Mouse (Mus musculus) CH12.LX (cell line): Measurements from ENCODE around the gene Cbl. TPM values are rescaled to one million over a fixed set of nuclear protein-coding genes. Genes with fewer than 3 reads are reported as not detected.

Source experiments
- DNase-seq: peaks from one replicate; pipeline ENCODE4 v3.0.0-alpha.2; 2013; ENCODE audit errors: extremely low read depth
- H3K27ac ChIP-seq: 2 replicates; pipeline ENCODE4 v1.5.1; 2012; ENCODE audit warnings: low read depth, mild to moderate bottlenecking, control low read depth, moderate library complexity; ENCODE audit not compliant: insufficient read depth
- H3K27me3 ChIP-seq: replicated peaks from 2 replicates; pipeline ENCODE3; 2012; ENCODE audit warnings: inconsistent platforms
- H3K36me3 ChIP-seq, 2 experiments: replicated peaks in 1 of 2; 2 replicates each; pipeline versions ENCODE3 to v1.6.1; 2012; ENCODE audit warnings: inconsistent platforms in 1 of 2, low read length in 1 of 2, mild to moderate bottlenecking in 1 of 2, mixed read lengths in 1 of 2, moderate library complexity in 1 of 2; ENCODE audit not compliant: control insufficient read depth in 1 of 2, insufficient read depth in 1 of 2
- H3K4me1 ChIP-seq, 2 experiments: 2 replicates each; pipeline ENCODE4 v1.6.1; 2012; ENCODE audit warnings: inconsistent platforms in 1 of 2, moderate library complexity in 1 of 2; ENCODE audit not compliant: insufficient read depth in 2 of 2, control insufficient read depth in 1 of 2
- H3K4me2 ChIP-seq: 2 replicates; pipeline ENCODE4 v1.6.1; 2012; ENCODE audit warnings: low read depth, mild to moderate bottlenecking, control low read depth; ENCODE audit not compliant: poor library complexity, insufficient read depth, severe bottlenecking
- H3K4me3 ChIP-seq, 3 experiments: fragments of 150-350 bp in 1 of 3; sonication (generic) in 1 of 3; replicated peaks in 1 of 3; 2 replicates each; pipeline versions ENCODE3 to v1.5.1; 2011 to 2012; ENCODE audit warnings: low read depth in 2 of 3, low read length in 2 of 3, mild to moderate bottlenecking in 2 of 3, moderate library complexity in 2 of 3, control low read depth in 1 of 3, improper control_type of control experiment in 1 of 3, inconsistent platforms in 1 of 3, mixed read lengths in 1 of 3; ENCODE audit not compliant: poor library complexity in 1 of 3
- H3K79me2 ChIP-seq: replicated peaks from 2 replicates; pipeline ENCODE4 v1.6.1; 2012; ENCODE audit warnings: mild to moderate bottlenecking, moderate library complexity; ENCODE audit not compliant: control insufficient read depth, poor library complexity, insufficient read depth, severe bottlenecking; ENCODE audit errors: extremely low read depth
- H3K9ac ChIP-seq: 2 replicates; pipeline ENCODE4 v1.6.1; 2012; ENCODE audit warnings: low read depth, mild to moderate bottlenecking, control low read depth, moderate library complexity; ENCODE audit not compliant: insufficient read depth
- H3K9me3 ChIP-seq: replicated peaks from 2 replicates; pipeline ENCODE3; 2012; ENCODE audit warnings: low read length, inconsistent platforms, mixed read lengths
- BHLHE40 ChIP-seq: IDR thresholded peaks from 2 replicates; pipeline ENCODE4 v1.6.1; 2011; ENCODE audit warnings: mild to moderate bottlenecking, low read depth, low read length, improper control_type of control experiment
- CHD1 ChIP-seq: IDR thresholded peaks from 2 replicates; pipeline ENCODE4 v1.6.1; 2012; ENCODE audit warnings: low read depth, low read length, improper control_type of control experiment, inconsistent platforms
- EP300 ChIP-seq: IDR thresholded peaks from 2 replicates; pipeline ENCODE4 v1.6.1; 2011; ENCODE audit warnings: low read length, improper control_type of control experiment
- ETS1 ChIP-seq: conservative IDR thresholded peaks from 2 replicates; pipeline ENCODE4 v1.6.1; 2012; ENCODE audit warnings: low read depth, mild to moderate bottlenecking, inconsistent platforms, low read length, improper control_type of control experiment, moderate library complexity
- IRF4 ChIP-seq: IDR thresholded peaks from 2 replicates; pipeline ENCODE4 v1.6.1; 2014; ENCODE audit warnings: low read depth, mild to moderate bottlenecking, inconsistent platforms, low read length, improper control_type of control experiment
- JUN ChIP-seq: IDR thresholded peaks from 2 replicates; pipeline ENCODE4 v1.6.1; 2011; ENCODE audit warnings: low read depth, mild to moderate bottlenecking, low read length, improper control_type of control experiment, moderate library complexity; ENCODE audit not compliant: insufficient read depth
- KAT2A ChIP-seq: IDR thresholded peaks from 2 replicates; pipeline ENCODE4 v1.6.1; 2012; ENCODE audit warnings: low read length, improper control_type of control experiment, inconsistent platforms; ENCODE audit not compliant: insufficient replicate concordance
- MEF2A ChIP-seq: IDR thresholded peaks from 2 replicates; pipeline ENCODE4 v1.6.1; 2014; ENCODE audit warnings: low read depth, mild to moderate bottlenecking, inconsistent platforms, low read length, improper control_type of control experiment, borderline replicate concordance
- MYC ChIP-seq: IDR thresholded peaks from 2 replicates; pipeline ENCODE4 v1.6.1; 2011; ENCODE audit warnings: low read depth, mild to moderate bottlenecking, improper control_type of control experiment, low read length
- NRF1 ChIP-seq: IDR thresholded peaks from 2 replicates; pipeline ENCODE4 v1.6.1; 2014; ENCODE audit warnings: low read depth, mild to moderate bottlenecking, inconsistent platforms, low read length, improper control_type of control experiment, moderate library complexity
- POLR2A ChIP-seq: IDR thresholded peaks from 2 replicates; pipeline ENCODE4 v1.6.1; 2011; ENCODE audit warnings: low read depth, mild to moderate bottlenecking, improper control_type of control experiment, low read length
- POLR2AphosphoS2 ChIP-seq: IDR thresholded peaks from 2 replicates; pipeline ENCODE4 v1.6.1; 2011; ENCODE audit warnings: low read depth, low read length, improper control_type of control experiment
- RAD21 ChIP-seq: IDR thresholded peaks from 2 replicates; pipeline ENCODE4 v1.6.1; 2011; ENCODE audit warnings: low read depth, mild to moderate bottlenecking, low read length, improper control_type of control experiment, moderate library complexity
- RCOR1 ChIP-seq: conservative IDR thresholded peaks from 2 replicates; pipeline ENCODE4 v1.6.1; 2012; ENCODE audit warnings: low read depth, mild to moderate bottlenecking, inconsistent platforms, low read length, improper control_type of control experiment
- TCF12 ChIP-seq: IDR thresholded peaks from 2 replicates; pipeline ENCODE4 v1.6.1; 2014; ENCODE audit warnings: low read depth, mild to moderate bottlenecking, inconsistent platforms, low read length, improper control_type of control experiment
- UBTF ChIP-seq: IDR thresholded peaks from 2 replicates; pipeline ENCODE4 v1.6.1; 2012; ENCODE audit warnings: low read depth, mild to moderate bottlenecking, inconsistent platforms, low read length, improper control_type of control experiment, moderate library complexity
- ZKSCAN1 ChIP-seq: IDR thresholded peaks from 2 replicates; pipeline ENCODE4 v1.6.1; 2012; ENCODE audit warnings: low read depth, inconsistent platforms, low read length, improper control_type of control experiment, borderline replicate concordance
- ZMIZ1 ChIP-seq: IDR thresholded peaks from 2 replicates; pipeline ENCODE4 v1.6.1; 2012; ENCODE audit warnings: low read depth, mild to moderate bottlenecking, inconsistent platforms, low read length, improper control_type of control experiment
- dilution Hi-C: fragments of 300-500 bp; cut with MboI; formaldehyde crosslinking; loops from 2 replicates; pipeline ENCODE4 v1.14.3; 2020; ENCODE audit warnings: low sequenced_read_pairs; ENCODE audit not compliant: extremely low pct_unique_long_range_greater_than_20kb, extremely low pct_ligation_motif_present
- in situ Hi-C: fragments of 300-500 bp; cut with MboI; formaldehyde crosslinking; loops from 3 replicates; pipeline ENCODE4 v1.14.3; 2019; ENCODE audit warnings: low sequenced_read_pairs, low pct_ligation_motif_present, low pct_unique_long_range_greater_than_20kb, mixed read lengths
- polyA plus RNA-seq: library from polyadenylated mRNA; unstranded; fragments of >175 nt; gene quantifications from 2 replicates; pipeline ENCODE4 v1.2.1, GENCODE M21; 2012; ENCODE audit warnings: low read depth; ENCODE audit not compliant: insufficient read length
- total RNA-seq, 2 experiments: library from RNA; depleted of rRNA; stranded (reverse); fragments of 300-350 nt in 1 of 2; fragments of >200 nt in 1 of 2; gene quantifications; 2 replicates each; pipeline ENCODE4 v1.2.3; 2012 to 2014

Gene Cbl
- total and polyA plus RNA-seq, 3 experiments: 8.3 to 39.0 (median 11.9) TPM

DNA sequence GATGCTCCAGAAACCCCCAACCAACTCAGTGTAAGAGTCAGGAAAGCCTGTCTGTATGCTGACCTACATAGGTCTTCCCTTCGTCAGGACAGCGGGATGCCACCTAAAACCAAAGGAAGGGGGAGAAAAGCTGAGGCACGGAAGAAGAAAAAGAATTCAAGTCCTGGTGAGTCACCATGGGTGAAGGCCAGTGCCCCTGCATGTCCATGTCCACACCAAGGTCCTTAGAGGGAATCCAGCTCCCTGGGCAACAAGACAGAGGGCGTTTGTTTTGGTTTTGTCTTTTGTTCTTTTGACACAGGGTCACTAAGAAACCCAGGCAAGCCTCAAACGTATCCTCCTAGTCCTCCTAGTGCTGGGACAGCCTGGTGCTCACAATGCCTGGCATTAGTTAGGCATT lies 7.1 kb upstream of the Cbl start:
- Histone ChIP-seq H3K79me2 (no peaks in the 10 kb centered on the region), H3K4me2 (no peak overlapping the region)
- dilution Hi-C loops: no loop called here
- no peak for TF ChIP-seq POLR2AphosphoS2
- no peak for TF ChIP-seq ETS1
- no peak for TF ChIP-seq ZMIZ1
- no peak for TF ChIP-seq EP300
- TF ChIP-seq ZKSCAN1: no peak
- no peak for TF ChIP-seq POLR2A
- TF ChIP-seq, all 38 proteins: peak for 0
- Histone ChIP-seq H3K4me3 (no peak overlapping the region), H3K27ac (no peak overlapping the region), H3K9me3 (no peaks in the 10 kb centered on the region), H3K27me3 (no peaks in the 10 kb centered on the region), H3K4me1 (peaks cover 3 to 38% of the 10 kb centered on the region in 2 experiments; a peak in 3 of 4 replicates), H3K36me3 (no peaks in the 10 kb centered on the region), H3K9ac (no peak overlapping the region)
- DNase-seq: no peak
- in situ Hi-C loops: no loop called here

DNA sequence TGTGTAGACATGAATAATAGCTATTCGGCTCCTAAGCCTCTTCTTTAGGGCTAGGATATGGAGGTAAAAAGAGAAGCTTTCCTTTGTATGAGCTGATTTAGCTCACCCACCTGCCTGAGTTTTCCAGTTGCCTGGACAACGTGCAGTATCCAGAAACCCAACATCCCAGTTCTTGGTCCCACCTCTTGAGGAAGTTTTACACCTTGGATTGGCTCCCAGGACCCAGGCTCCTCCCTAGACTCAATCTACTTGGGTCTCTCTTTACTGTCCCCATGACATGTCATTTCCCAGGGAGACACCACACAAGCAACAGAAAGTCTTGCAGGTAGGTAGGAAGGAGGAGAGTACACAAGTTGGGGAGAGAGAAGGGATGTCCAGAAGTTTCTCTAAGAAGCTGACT lies 6.5 kb upstream of the Cbl start, which contains the start of gene Ccdc153:
Gene Ccdc153 (plus strand): TSS at position 278 of the 400 bp plus-strand sequence.
- no peak for DNase-seq
- Histone ChIP-seq H3K9me3 (no peaks in the 10 kb centered on the region), H3K4me3 (no peak within 1 kb of the TSS), H3K4me2 (no peak within 1 kb of the TSS), H3K4me1 (peaks cover 6 to 43% of the 10 kb centered on the region in 2 experiments; a peak in 3 of 4 replicates), H3K9ac (no peak within 1 kb of the TSS), H3K27ac (no peak within 1 kb of the TSS), H3K27me3 (no peaks in the 10 kb centered on the region), H3K79me2 (no peaks in the 10 kb centered on the region), H3K36me3 (no peaks in the 10 kb centered on the region)
- no peak for TF ChIP-seq CHD1
- no peak for TF ChIP-seq BHLHE40
- no peak for TF ChIP-seq POLR2AphosphoS2
- no peak for TF ChIP-seq ZMIZ1
- no peak for TF ChIP-seq JUN
- TF ChIP-seq RAD21: no peak
- TF ChIP-seq IRF4: no peak
- TF ChIP-seq KAT2A: no peak
- no peak for TF ChIP-seq RCOR1
- no peak for TF ChIP-seq NRF1
- TF ChIP-seq MYC: no peak
- no peak for TF ChIP-seq ETS1
- TF ChIP-seq MEF2A: no peak
- TF ChIP-seq TCF12: no peak
- TF ChIP-seq EP300: no peak
- no peak for TF ChIP-seq UBTF
- in situ Hi-C loops: no loop called here
- dilution Hi-C loops: no loop called here
